Mouse (Mus musculus): ENCODE data around the gene Gm29049. TPM values are rescaled to one million over a fixed set of nuclear protein-coding genes. Genes with fewer than 3 reads are reported as not detected.

Gene Gm29049
- not detected in 2 replicates for polyA plus RNA-seq (2012; rRNA removed)

DNA sequence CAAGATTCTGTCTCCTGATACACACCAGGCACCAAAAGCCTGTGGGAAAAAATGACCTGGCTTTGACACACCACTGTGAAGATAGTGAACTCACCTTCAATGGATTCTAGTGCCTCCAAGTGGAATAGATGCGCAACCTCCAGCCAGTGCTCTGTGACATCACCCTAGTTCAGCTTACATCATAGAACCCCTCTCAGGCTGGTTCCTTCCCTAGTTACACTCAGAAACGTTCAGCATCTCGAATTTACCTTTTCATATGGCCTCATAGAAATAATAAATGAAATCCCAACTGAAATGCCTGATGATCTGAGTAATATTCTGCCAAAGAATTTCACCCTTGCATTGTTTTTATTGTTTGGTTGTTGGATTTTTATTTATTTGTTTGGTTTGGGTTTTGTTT lies at the start of gene Gm29049:
Gene Gm29049 (minus strand): TSS at position 101 of the 400 bp plus-strand sequence.

Other genes with a start within 250 kb of the Gm29049 start
- gene Gm20825, start 74.3 kb upstream of the Gm29049 start, polyA plus RNA-seq (2012; rRNA removed): not detected in 2 replicates